Mouse (Mus musculus): ENCODE measurements around the gene Fthl17f.
"Not testable (repeated sequence)": the region's sequence is repeated elsewhere in the genome, so short reads cannot be mapped to it uniquely, and the experiment has no call there.

The Fthl17f gene

DNA sequence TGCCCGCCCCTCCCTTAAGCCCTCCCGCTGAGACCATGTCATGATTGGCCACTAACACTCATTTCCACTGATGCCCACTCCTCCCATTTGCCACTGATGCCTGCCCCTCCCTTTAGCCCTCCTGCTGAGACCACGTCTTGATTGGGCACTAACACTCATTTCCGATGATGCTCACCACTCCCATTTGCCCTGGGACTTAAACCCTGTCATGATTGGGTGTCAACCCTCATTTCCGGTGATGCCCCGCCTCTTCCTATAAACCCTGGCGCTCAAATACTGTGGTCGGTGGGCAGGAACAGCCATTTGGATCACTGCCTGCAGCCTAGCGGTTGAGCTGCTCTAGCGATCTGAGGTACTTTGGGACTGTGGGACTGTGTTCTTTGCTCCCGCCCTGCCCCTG lies at the start of gene Fthl17f:
Gene Fthl17f (plus strand): TSS at position 301 of the 400 bp plus-strand sequence.
- not testable (repeated sequence) for DNase-seq (ENCODE audit: low spot score)

DNA sequence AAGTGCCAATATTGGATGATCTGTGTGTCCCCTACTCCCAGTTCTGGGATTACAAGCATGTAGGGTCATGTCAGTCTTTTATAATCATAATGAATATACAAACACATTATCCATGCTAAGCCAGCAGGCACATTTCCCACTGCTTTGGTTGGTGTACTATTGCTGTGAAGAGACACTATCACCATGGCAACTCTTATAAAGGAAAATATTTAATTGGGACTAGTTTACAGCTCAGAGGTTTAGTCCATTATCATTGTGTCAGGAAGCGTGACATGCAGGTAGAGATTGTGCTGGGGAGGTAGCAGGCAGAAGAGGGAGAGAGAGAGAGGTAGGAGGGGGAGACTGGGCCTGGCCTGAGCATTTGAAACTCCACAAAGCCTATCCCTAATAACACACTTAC lies 46.7 kb upstream of the Fthl17f start:
- no peak for DNase-seq (ENCODE audit: low spot score)

DNA sequence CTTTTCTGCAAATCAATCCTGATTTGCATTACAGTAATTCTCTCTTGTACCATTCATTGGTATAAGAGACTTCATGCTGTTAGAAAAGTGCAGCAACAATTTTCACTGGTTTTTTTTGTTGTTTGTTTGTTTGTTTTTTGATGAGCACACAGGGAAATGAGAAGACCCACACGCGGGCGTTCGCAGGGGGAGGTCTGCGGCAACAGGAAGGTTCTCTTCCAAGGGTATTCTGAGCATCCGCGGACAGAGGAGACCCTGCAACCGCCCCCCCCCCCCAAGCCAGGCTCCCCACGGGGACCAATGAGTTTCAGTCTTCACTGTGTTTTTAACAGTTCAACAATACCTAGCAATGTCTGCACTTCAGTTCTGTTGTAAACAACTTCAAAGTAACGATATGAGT lies 43.3 kb upstream of the Fthl17f start:
- DNase-seq (ENCODE audit: low spot score) = no peak

DNA sequence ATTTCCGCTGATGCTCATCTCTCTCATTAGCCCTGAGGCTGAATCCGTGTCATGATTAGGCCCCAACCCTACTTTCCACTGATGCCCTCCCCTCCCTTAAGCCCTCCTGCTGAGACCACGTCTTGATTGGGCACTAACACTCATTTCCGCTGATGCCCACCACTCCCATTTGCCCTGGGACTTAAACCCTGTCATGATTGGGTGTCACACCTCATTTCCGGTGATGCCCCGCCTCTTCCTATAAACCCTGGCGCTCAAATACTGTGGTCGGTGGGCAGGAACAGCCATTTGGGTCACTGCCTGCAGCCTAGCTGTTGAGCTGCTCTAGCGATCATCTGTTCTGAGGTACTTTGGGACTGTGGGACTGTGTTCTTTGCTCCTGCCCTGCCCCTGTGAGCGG lies 29.6 kb upstream of the Fthl17f start, which contains the start of gene Fthl17e:
Gene Fthl17e (plus strand): TSS at position 301 of the 400 bp plus-strand sequence.
- DNase-seq (ENCODE audit: low spot score) = not testable (repeated sequence)

DNA sequence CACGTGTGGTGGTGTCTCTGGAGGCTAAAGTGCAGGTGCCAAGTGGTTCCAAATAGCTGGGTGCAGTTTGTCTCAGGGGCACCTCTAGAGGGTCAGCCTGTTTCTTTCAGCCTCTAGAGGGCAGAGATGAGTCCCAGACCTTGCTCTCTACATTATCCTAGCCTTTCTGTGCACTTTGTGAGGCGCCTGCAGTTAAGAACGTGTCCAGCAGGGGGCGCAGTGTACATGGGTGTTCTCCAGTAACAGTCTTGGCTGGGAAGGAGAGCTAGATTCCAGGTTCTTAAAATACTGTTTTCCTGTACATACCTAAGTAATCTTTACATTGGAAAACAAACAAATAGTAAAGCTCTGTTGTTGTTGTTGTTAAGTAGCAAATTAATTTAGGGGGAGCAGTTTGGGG lies 21.2 kb upstream of the Fthl17f start:
- not testable (repeated sequence) for DNase-seq (ENCODE audit: low spot score)

DNA sequence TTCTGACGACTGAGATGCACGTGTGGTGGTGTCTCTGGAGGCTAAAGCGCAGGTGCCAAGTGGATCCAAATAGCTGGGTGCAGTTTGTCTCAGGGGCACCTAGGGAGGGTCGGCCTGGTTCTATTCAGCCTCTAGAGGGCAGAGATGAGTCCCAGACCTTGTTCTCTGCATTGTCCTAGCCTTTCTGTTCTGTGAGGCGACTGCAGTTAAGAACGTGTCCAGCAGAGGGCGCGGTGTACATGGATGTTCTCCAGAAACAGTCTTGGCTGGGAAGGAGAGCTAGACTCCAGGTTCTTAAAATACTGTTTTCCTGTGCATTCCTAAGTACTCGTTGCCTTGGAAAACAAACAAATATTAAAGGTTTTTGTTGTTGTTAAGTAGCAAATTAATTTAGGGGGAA lies 1.9 kb upstream of the Fthl17f start:
- DNase-seq (ENCODE audit: low spot score) = not testable (repeated sequence)

- no peak for DNase-seq (ENCODE audit: low spot score)
Observed at GRCm38 (mm10) chrX:9062101-9062500, 714 bp upstream of the Fthl17f start.

- peak; percentile 0 for DNase-seq (ENCODE audit: low spot score)
Observed at GRCm38 (mm10) chrX:9077699-9078098, 14.9 kb downstream of the Fthl17f start.

DNA sequence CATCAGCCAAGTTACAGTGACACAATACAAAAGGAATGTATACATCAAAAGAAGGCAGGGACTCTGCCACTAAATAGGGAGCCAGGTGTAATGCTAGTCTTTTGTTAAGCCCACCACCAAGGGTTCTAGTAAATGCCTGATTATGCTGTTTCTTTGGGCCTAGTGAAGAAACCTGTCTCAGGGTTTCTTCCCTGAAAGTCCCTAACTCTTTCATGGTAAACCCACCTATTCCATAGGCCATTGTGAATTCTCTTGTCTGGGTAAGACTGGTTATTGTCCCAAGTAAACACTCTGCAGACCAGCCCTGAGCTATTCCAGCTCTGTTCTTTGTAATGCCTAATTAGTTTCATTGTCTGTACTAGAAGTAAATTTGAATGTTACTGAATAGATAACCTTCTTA lies 32.3 kb downstream of the Fthl17f start:
- DNase-seq (ENCODE audit: low spot score) = not testable (repeated sequence)

DNA sequence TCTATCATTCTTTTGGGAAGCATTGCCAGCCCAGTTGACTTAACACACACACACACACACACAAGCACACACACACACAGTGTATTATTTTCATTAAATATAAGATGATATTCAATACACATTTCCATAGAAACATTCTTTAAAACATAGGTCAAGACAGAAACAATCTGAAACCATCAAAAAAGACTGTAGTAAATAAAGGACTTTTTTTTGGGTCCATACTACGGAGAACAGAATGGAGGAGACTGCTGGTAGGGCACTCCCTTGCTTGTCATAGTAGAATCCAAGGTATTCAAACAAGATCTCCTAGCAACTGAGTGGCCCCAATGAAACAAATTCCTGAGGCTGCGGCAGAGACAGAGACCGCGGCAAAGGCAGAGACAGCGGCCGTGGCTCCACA lies 41.4 kb downstream of the Fthl17f start, which contains the start of gene 4930402K13Rik:
Gene 4930402K13Rik (plus strand): TSS at position 301 of the 400 bp plus-strand sequence.
- no peak for DNase-seq (ENCODE audit: low spot score)

DNA sequence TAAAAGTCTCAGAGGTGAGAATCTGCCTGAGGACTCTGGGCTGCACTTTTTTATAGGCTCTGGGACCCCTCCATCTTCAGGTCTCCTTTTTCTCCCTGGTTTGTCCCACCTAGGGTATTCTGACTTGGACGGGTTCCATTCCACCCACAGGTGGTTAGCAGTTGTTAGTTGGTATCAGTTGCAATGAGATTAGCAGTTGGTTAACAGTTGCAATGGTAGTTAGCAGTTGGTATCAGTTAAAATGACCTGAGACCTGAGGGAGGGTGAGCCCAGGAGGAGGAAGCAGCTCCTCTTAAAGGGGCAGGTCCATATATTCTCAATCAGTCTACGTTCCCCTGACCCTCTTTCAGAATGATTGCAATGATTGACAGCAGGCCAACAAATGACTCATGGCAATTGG lies 47.6 kb downstream of the Fthl17f start:
- DNase-seq (ENCODE audit: low spot score) = no peak

All from c-Kit-positive CD71-positive TER-119-positive erythroid progenitor cells, embryonic 14.5 days (primary cell).